Mouse (Mus musculus) urinary bladder, postnatal 10 days (tissue): ENCODE results near the gene Eepd1.

ENCODE experiments used
- DNase-seq: peaks from one replicate; pipeline ENCODE4 v3.0.0; 2022; ENCODE audit warnings: low spot score

The Eepd1 gene

DNA sequence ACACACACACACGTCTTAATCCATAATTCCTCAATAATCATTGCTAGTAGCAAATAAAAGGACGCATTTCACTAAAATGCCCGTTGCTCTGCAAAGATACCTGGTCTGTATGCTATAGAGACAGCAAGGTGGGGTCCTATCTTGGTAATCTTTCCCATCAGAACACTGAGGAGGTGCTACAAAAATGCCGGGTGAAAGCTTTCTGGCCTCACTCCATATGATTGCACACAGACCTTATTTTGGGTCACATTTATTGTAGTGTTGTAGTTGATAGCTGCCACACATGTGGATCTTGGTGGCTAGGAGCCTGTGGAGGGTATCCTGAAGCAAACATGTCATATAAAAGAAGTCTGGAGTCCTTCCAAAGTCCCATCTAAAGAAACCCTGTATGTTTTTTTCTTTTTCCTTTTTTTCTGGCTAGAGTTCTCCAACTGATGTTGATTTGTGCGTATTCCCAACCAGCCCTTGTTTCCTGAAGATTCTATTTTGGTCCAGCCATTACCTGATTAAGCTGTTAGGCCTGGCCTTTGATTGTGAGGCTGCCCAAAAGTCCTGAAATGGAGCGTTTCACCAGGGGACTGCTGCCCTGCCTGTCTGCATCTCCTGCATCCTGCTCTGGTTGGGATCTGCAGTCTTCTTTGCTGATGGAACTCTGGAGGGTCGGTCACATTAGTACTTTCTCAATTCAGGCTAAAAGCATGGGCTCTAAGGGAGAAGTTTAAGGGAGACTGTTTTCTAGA lies 8.0 kb downstream of the Eepd1 start:
- DNase-seq: no peak

GRCm38 (mm10) chr9:25490278-25491145 lies 9.2 kb downstream of the Eepd1 start:
- no peak for DNase-seq

DNA sequence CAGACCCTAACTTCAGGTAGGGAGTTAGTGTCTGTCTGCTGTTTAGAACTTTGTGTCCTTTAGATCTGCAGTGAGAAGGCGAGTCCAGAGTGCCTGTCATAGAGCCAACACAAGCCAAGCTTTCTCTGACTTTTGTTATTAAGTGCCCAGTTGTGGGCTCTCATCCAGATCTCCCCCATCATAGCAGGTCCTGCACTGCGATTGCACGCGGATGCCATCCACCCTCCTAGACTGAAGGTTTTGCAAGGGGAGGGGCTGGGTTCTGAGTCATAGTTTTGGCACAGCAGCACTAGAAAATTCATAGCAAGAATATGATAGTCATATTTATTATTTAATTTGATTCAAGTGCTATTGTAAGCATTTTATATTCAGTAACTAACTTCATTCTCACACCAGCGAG lies 12.6 kb downstream of the Eepd1 start:
- DNase-seq: no peak

GRCm38 (mm10) chr9:25495601-25496000 lies 14.3 kb downstream of the Eepd1 start:
- DNase-seq: no peak

DNA sequence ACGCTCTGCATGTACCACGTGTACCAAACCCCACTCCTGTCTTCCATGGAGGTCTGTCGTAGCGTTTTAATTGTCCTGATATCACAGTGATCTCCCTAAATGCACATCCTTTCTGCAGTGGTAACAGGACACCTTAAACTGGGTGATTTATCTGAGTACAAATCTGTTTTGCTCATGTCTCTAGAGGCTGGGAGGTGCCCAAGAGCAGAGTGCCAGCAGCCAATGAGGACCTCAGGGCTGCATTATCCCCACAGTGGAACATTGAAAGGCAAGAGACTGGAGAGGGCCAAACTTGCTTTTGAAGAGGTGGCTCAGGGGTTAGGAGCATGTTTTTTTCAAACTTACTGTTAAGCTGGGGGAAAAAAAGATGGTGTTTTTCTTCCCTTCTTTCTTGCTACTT lies 14.8 kb downstream of the Eepd1 start:
- DNase-seq: no peak

- no peak for DNase-seq
Measured at GRCm38 (mm10) chr9:25496703-25497102, 15.4 kb downstream of the Eepd1 start.

DNA sequence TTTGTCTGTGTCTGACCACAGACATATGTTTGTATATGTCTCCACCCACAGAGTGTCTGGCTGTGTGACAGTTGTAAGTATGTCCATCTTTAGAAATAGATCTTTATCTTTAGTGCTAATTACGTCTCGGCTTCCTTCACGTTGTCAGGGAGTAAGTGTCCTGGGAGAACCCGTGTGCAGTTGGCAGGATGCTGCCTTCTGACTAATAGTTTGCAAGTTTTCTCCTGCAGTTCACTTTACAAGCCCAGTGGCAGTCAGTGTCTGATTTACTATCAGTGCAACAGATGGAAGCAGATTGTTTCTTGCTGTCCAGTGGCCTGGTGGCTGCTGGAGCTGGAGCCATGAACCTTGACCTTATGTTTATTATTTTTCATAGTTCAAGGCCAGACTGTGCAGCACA lies 17.4 kb downstream of the Eepd1 start:
- DNase-seq: no peak

DNA sequence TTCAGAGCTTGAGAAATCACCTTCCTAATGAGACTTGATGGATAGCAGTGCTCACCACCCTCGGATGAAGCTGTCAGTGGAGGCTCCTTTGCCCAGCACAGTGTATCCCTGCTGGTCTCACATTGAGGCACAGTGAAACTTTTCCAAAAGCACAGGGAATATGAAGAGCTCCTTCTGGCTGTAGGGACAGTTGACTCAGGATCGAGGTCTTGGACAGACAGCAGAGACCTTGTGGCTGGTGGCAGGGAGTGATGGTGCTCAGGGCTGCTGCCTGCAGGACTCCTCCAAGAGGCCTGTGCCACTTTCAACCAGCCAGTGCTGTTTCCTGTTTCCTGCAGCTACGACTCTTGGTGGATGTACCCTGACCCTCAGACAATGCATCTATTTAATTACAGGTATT lies 18.0 kb downstream of the Eepd1 start:
- DNase-seq: no peak

GRCm38 (mm10) chr9:25500031-25500430 lies 18.7 kb downstream of the Eepd1 start:
- no peak for DNase-seq

- no peak for DNase-seq
Measured at GRCm38 (mm10) chr9:25508825-25509224, 27.5 kb downstream of the Eepd1 start.

DNA sequence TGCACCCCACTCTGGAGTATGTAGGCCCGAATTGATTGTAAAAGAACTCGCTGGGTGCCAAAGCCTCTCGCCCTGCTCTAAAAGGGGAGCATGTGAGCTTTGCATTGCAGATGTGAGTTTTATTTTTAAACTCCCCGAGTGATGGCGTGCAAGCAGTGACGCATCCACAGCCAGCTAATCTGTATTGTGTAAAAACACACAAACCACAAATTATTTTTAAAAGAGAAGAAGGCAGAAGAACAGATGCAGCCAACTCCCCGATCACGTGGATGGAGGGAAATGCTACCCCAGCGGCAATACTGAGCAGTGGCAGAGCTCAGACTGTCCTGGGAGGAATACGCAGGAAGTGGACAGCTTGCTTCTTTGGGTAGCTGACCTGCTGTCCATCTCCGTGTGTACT lies 29.2 kb downstream of the Eepd1 start:
- DNase-seq: no peak

DNA sequence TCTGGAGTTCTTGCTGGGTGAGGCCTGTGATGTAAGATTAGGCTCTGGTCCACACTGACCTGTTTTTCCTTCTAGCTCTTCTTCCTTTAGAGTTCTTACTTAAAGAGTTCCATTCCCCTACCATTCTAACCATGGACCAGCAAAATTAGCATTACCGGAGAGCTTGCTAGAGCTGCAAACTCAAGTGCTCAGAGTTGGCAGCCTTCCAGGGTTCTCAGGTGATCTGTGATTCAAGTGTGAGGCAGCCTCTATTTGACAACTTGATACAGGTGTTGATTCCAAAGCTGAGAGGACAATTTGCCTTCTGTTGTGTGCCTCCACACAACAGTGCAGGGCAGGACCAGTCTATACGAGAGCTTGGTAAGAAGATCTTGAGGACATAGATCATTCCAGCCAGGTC lies 31.7 kb downstream of the Eepd1 start:
- no peak for DNase-seq

DNA sequence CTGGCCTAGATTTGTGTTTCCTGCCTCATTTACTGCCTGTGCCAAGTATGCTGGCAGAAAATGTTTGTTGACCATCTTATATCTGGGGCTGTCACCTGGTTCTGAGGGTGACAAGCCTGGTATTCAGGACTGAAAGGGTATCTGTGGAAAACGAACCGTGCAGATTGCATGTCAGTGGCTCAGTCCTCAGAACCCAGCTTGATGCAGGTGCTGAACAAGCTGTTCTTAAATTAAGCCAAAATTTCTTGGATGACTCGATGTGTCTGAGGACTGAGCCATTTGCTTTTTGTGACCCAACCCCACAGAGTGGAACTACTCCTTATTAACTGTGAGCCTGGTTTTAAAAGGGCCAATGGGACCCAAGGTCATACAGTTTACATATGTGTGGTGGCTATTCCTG lies 32.2 kb downstream of the Eepd1 start:
- no peak for DNase-seq

GRCm38 (mm10) chr9:25516640-25517039 lies 35.3 kb downstream of the Eepd1 start:
- DNase-seq: no peak

- DNase-seq: no peak
Measured at GRCm38 (mm10) chr9:25517982-25518381, 36.6 kb downstream of the Eepd1 start.

DNA sequence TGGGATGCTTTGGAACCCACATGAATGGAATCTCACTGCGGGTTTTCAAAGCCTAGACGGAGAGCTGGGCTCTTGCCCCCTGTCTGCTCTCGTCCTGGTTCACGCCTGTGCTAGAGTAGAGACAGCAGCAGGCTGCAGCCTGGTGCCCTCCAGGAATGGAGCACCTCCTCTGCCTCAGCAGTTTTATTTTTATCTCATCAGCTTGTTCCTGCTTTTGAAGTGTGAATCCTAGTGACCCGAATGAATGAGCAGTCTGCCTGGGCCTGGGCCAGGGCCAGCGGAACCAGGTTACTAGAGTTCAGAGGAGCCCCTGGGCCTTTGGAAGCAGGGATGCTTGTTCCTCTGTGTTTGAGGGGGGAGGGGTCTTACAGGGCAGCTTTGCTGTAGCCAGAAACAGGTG lies 37.8 kb downstream of the Eepd1 start:
- no peak for DNase-seq

GRCm38 (mm10) chr9:25520826-25521225 lies 39.5 kb downstream of the Eepd1 start:
- DNase-seq: no peak

DNA sequence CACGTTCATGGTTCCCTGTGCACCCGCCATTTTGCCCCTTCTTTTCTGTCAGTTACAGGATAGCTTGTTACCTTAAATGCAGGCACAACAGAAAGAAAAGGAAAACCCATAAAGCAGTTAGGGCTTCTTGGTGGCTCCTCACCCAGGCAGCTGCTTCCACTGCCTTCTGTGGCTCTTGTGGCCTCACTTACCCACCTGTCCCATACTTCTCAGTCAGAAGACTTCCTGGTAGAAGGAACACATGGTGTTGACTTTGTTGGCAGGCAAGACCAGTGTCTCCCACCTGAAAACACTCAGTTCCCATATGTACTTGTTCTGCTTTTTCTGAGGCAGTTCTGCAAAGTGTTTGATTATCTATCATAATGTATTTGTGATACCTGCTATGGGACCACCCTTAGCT lies 40.5 kb downstream of the Eepd1 start:
- no peak for DNase-seq

GRCm38 (mm10) chr9:25526516-25526915 lies 45.2 kb downstream of the Eepd1 start:
- DNase-seq: no peak

GRCm38 (mm10) chr9:25526927-25527337 lies 45.6 kb downstream of the Eepd1 start:
- no peak for DNase-seq

DNA sequence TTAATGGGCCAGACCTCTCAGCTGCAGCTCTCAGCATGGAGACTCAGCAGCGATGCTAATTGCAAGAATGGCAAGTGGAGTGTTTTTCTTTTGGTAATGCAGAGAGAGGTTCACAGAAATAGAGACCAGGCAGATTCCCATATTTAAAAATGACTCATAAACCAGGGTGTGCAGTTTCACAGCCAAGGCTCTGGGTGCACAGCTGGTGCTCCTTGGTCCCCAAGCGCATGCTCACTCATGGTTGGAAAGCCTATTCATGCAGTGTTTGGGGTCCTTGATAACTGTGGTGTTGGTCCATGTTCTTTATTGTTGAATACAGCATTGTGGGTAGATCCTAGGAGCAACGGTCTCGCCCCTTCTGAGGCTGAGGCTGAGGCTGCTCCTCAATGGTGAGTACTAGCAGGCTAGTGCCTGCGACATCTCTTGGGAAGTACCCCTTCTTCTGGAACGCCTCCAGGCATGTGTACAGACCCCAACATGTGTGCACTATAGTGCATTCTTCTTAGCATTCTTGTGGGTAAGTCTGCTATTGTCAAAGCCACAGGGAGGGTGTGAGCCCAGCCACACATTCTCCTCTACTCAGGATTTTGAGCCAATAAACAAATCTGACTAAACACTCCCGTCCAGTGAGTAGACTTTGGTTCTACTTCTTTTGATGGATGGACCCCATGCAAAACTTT lies 46.2 kb downstream of the Eepd1 start:
- DNase-seq: no peak

GRCm38 (mm10) chr9:25531627-25532026 lies 50.3 kb downstream of the Eepd1 start:
- no peak for DNase-seq

- DNase-seq: no peak
Measured at GRCm38 (mm10) chr9:25532105-25532504, 50.8 kb downstream of the Eepd1 start.
